Mouse (Mus musculus): ENCODE data around the gene Oca2. TPM values are rescaled to one million over a fixed set of nuclear protein-coding genes. Genes with fewer than 3 reads are reported as not detected.

Oca2 gene
- polyA plus RNA-seq, 1 experiment from 2014 or later = 0.14 TPM

DNA sequence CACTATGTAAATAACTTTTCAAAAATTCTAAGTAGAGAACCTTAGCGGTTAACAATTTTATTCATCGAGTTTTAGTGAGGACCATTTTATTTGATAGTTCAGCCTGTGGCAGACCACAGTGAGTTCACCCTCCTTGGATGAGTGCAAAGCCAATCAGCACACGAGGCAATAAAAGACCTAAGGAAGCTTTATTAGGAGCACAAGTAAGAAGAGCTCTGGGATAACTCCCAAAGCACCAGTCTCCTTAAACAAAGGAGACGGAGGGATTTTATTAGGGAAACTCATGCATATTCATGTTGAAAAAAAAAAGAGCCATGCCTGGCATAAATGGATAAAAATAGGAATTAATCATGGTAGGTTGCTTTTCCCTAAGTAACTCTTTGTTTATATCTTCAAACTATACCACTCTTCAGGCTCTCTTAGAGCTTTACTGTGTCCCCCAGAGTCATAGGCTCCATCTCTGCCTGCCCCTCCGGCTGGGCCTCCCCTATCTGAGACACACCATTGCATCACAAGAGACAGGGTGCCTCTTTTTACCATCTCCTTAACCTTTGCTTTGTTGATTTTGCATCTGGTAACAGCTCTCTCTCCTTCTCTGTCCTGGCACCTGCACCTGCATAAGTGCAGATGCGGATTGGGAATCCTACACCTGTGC is 178.7 kb downstream of the Oca2 start:
- no peak overlapping the region for H3K9ac ChIP-seq (replicated peaks)
- H3K36me3 ChIP-seq = no peaks in the 10 kb centered on the region
- H3K9me3 ChIP-seq = no peaks in the 10 kb centered on the region
- no peak overlapping the region for H3K27ac ChIP-seq (replicated peaks)
- H3K4me3 ChIP-seq = no peak overlapping the region
- H3K4me1 ChIP-seq = no peaks in the 10 kb centered on the region; the same call in 1 of the 2 replicates
- WGBS = 50% methylated on average over 6 of the region's 6 CpGs
- ATAC-seq (ENCODE audit: low FRiP score, low read depth) = peak; percentile 79
- no peaks in the 10 kb centered on the region for H3K27me3 ChIP-seq
- H3K4me2 ChIP-seq (replicated peaks) = no peak overlapping the region

DNA sequence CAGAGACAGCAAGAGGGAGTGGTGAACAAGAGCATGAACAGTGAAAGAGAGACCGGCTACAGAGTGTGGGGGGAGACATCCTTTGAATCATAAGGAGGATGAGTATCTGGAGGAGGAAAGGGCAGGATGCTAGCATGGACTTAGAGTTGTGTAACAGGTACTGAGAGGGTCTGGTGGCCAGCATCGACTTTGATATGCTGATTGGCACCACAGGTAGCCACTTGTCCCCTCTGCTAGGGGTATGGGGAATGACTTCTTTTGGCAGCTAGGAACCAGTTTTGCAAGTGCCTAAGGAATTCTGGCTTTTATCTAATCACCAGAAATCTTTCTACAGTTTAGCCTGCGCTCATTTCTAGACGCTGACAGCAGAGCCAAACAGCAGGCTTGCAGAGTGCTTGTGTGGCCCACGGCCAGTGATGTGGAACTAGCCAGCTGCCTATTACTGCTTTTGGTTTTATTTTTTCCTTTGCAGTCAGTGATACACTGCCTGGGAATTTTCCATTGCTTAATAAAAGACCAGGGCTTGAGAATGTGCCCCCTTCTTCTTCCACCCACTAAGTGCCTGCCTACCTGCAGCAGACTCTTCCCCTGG is 179.8 kb downstream of the Oca2 start:
- Histone ChIP-seq H3K4me2 (replicated peaks) (no peak overlapping the region), H3K27ac (replicated peaks) (no peak overlapping the region), H3K27me3 (no peaks in the 10 kb centered on the region), H3K36me3 (no peaks in the 10 kb centered on the region), H3K9ac (replicated peaks) (no peak overlapping the region), H3K9me3 (no peaks in the 10 kb centered on the region), H3K4me3 (no peak overlapping the region), H3K4me1 (no peaks in the 10 kb centered on the region; the same call in 1 of the 2 replicates)
- ATAC-seq (ENCODE audit: low FRiP score, low read depth) = no peak
- 36% methylated on average over 5 of the region's 5 CpGs for WGBS

GRCm38 (mm10) chr7:56421946-56422345 is 182.4 kb downstream of the Oca2 start:
- Histone ChIP-seq H3K4me3 (no peak overlapping the region), H3K36me3 (no peaks in the 10 kb centered on the region), H3K4me1 (no peaks in the 10 kb centered on the region; the same call in 1 of the 2 replicates), H3K9me3 (no peaks in the 10 kb centered on the region), H3K27ac (replicated peaks) (no peak overlapping the region), H3K4me2 (replicated peaks) (no peak overlapping the region), H3K27me3 (no peaks in the 10 kb centered on the region), H3K9ac (replicated peaks) (no peak overlapping the region)
- 88% methylated on average over 2 of the region's 2 CpGs for WGBS
- ATAC-seq (ENCODE audit: low FRiP score, low read depth) = no peak

- no peak overlapping the region for H3K9ac ChIP-seq (replicated peaks)
- H3K36me3 ChIP-seq = no peaks in the 10 kb centered on the region
- no peaks in the 10 kb centered on the region for H3K27me3 ChIP-seq
- 83% methylated on average over 2 of the region's 2 CpGs for WGBS
- no peak overlapping the region for H3K4me2 ChIP-seq (replicated peaks)
- H3K9me3 ChIP-seq = no peaks in the 10 kb centered on the region
- no peak overlapping the region for H3K27ac ChIP-seq (replicated peaks)
- no peaks in the 10 kb centered on the region; the same call in 1 of the 2 replicates for H3K4me1 ChIP-seq
- H3K4me3 ChIP-seq = no peak overlapping the region
- ATAC-seq (ENCODE audit: low FRiP score, low read depth) = no peak
Observed at GRCm38 (mm10) chr7:56423548-56423947, 184.0 kb downstream of the Oca2 start.

DNA sequence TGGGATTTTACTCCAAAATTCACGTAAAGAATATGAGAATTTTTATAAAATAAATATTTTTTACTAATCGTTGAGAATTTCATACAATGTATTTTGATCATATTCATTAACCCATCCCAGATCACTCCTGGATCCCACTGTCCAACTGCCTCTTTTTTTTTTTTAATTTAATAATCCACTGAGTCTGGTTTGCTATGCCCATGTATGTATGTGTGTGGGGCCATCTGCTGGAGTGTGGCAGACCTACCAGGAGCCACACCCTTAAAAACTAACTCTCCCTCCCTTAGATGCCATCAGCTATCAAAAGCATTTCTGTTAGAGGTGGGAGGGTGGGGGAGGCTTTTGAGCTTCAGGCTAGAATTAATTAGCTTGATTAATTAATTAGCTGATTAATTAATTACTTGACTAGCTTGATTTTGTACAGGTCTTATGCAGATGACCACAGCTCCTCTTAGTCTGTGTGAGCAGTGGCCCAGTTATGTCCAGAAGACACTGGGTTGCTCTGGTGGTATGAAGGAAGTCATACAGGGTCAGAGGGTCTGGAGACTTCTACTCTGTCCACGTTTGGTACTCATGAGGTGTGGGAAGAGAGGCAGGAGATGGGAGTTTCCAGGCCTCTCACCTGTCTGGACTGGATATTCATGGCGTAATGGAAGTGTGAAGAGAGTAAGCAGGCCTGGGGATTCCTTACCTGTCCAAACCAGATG is 221.4 kb downstream of the Oca2 start:
- H3K9ac ChIP-seq (replicated peaks) = no peak overlapping the region
- H3K4me1 ChIP-seq = no peaks in the 10 kb centered on the region
- no peak overlapping the region for H3K27ac ChIP-seq (replicated peaks)
- peak; percentile 19; the same call in 1 of the 2 replicates for ATAC-seq (ENCODE audit: low FRiP score, low read depth)
- H3K27me3 ChIP-seq = no peaks in the 10 kb centered on the region
- WGBS = 79% methylated on average over 4 of the region's 4 CpGs
- no peaks in the 10 kb centered on the region for H3K9me3 ChIP-seq
- H3K4me2 ChIP-seq (replicated peaks) = no peak overlapping the region
- no peaks in the 10 kb centered on the region for H3K36me3 ChIP-seq
- no peak overlapping the region for H3K4me3 ChIP-seq

DNA sequence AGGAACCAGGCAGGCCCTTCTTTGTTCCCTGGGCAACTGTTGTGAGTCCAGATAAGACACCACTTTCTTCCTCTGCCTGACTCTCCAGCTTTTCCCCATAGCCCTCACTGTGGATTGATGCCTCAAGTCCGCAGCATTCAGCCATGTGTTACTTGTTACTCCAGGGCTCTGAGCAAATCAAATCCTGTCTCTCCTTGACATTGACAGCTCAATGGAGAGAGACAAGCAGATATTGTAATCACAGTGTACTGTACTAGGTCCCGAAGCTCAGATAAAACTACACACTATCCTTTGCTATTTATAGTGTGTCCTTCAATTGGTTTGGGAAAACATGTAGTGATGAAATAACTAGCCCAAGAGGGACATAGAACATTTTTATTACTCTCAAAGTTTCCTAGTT is 258.7 kb downstream of the Oca2 start:
- 78% methylated on average over 2 of the region's 2 CpGs for WGBS
- H3K9ac ChIP-seq (replicated peaks) = no peak overlapping the region

DNA sequence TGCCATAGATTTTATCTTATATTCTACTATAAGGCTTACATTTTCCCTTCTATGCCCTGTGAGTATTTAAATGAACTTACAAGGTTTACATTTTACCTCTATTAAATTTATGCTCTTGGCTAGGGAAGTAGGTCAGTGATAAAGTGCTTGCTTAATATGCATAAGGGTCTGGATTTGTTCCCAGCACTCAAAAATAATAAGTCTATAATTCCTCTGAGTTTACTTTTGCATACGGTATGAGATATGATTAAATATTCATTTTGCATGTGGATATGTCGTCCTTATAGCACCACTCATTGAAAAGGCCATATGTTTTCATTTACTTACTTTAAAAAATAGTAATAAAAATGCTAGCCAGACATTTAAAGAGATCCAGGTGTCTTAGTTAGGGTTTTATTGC is 259.8 kb downstream of the Oca2 start:
- Histone ChIP-seq H3K27me3 (no peaks in the 10 kb centered on the region), H3K27ac (replicated peaks) (no peak overlapping the region), H3K36me3 (no peaks in the 10 kb centered on the region), H3K4me1 (no peaks in the 10 kb centered on the region), H3K4me3 (no peak overlapping the region), H3K4me2 (replicated peaks) (no peak overlapping the region), H3K9me3 (no peaks in the 10 kb centered on the region), H3K9ac (replicated peaks) (no peak overlapping the region)
- ATAC-seq (ENCODE audit: low FRiP score, low read depth) = no peak
- 82% methylated on average over 2 of the region's 2 CpGs for WGBS

More for the DNA sequence above, 258.7 kb downstream of the Oca2 start:
- Histone ChIP-seq H3K9me3 (no peaks in the 10 kb centered on the region), H3K4me1 (no peaks in the 10 kb centered on the region), H3K4me2 (replicated peaks) (no peak overlapping the region), H3K36me3 (no peaks in the 10 kb centered on the region), H3K27me3 (no peaks in the 10 kb centered on the region), H3K27ac (replicated peaks) (no peak overlapping the region), H3K4me3 (no peak overlapping the region)
- no peak for ATAC-seq (ENCODE audit: low FRiP score, low read depth)

GRCm38 (mm10) chr7:56499767-56500166 is 260.2 kb downstream of the Oca2 start:
- no peak for ATAC-seq (ENCODE audit: low FRiP score, low read depth)
- 64% methylated on average over 1 of the region's 1 CpGs for WGBS

GRCm38 (mm10) chr7:56500438-56500837 is 260.9 kb downstream of the Oca2 start:
- no peaks in the 10 kb centered on the region for H3K36me3 ChIP-seq
- no peak overlapping the region for H3K4me3 ChIP-seq
- no peaks in the 10 kb centered on the region for H3K27me3 ChIP-seq
- no peak for ATAC-seq (ENCODE audit: low FRiP score, low read depth)
- H3K9ac ChIP-seq (replicated peaks) = no peak overlapping the region
- H3K4me1 ChIP-seq = no peaks in the 10 kb centered on the region
- 94% methylated on average over 1 of the region's 1 CpGs for WGBS
- no peaks in the 10 kb centered on the region for H3K9me3 ChIP-seq
- H3K4me2 ChIP-seq (replicated peaks) = no peak overlapping the region
- no peak overlapping the region for H3K27ac ChIP-seq (replicated peaks)

More at GRCm38 (mm10) chr7:56499767-56500166, 260.2 kb downstream of the Oca2 start:
- Histone ChIP-seq H3K4me1 (no peaks in the 10 kb centered on the region), H3K9ac (replicated peaks) (no peak overlapping the region), H3K9me3 (no peaks in the 10 kb centered on the region), H3K4me2 (replicated peaks) (no peak overlapping the region), H3K36me3 (no peaks in the 10 kb centered on the region), H3K27ac (replicated peaks) (no peak overlapping the region), H3K27me3 (no peaks in the 10 kb centered on the region), H3K4me3 (no peak overlapping the region)

DNA sequence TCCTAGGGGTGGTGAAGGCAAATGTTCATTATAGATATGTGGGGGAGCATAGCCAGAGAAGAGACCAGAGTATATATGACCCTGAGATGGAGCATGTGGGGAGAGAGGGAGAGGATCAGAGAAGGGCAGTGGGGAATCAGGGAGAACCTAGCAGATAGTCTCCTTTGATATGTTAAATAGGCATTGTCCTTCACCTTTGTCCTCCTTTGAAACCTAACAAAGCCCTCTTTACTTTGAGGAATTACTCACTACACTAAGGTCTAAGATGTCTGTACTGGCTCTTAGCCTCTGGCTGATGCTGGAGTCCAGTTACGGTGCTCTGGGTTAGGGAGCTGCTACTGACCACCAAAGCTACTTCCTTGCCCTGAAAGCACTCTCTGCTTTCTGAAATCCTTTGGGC is 279.0 kb downstream of the Oca2 start:
- Histone ChIP-seq H3K36me3 (no peaks in the 10 kb centered on the region), H3K4me2 (replicated peaks) (no peak overlapping the region), H3K27me3 (no peaks in the 10 kb centered on the region), H3K27ac (replicated peaks) (no peak overlapping the region), H3K9me3 (no peaks in the 10 kb centered on the region), H3K4me1 (peaks cover 3% of the 10 kb centered on the region; the same call in 1 of the 2 replicates), H3K9ac (replicated peaks) (no peak overlapping the region), H3K4me3 (no peak overlapping the region)
- 3% methylated on average over 1 of the region's 1 CpGs for WGBS
- no peak for ATAC-seq (ENCODE audit: low FRiP score, low read depth)

DNA sequence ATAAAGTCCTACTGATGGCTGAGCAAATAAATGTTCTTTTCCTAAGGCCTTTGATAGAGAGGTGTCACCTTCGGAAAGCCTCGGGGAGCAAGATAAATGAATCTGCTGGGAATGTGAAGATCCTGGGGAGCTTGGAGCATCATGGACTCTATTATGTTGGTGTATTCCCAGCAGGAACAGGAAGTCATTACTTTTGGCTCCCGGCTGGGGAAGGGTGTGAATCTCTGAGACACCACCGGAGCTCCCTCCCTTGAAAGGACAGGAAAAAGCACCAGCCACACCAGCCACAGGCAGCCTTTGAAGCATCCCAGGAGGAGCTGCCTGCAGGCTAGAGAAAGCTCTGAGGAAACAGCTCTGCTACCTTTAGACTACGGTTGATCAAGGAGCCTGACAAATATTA is 280.2 kb downstream of the Oca2 start:
- Histone ChIP-seq H3K4me1 (peaks cover 3% of the 10 kb centered on the region; the same call in 1 of the 2 replicates), H3K36me3 (no peaks in the 10 kb centered on the region), H3K4me3 (no peak overlapping the region), H3K9me3 (no peaks in the 10 kb centered on the region), H3K27me3 (no peaks in the 10 kb centered on the region), H3K4me2 (replicated peaks) (no peak overlapping the region), H3K9ac (replicated peaks) (no peak overlapping the region), H3K27ac (replicated peaks) (no peak overlapping the region)
- 19% methylated on average over 5 of the region's 5 CpGs for WGBS
- no peak for ATAC-seq (ENCODE audit: low FRiP score, low read depth)

GRCm38 (mm10) chr7:56534856-56535255 is 295.3 kb downstream of the Oca2 start:
- no peak overlapping the region for H3K9ac ChIP-seq (replicated peaks)
- H3K27ac ChIP-seq (replicated peaks) = no peak overlapping the region
- ATAC-seq (ENCODE audit: low FRiP score, low read depth) = no peak
- no peak overlapping the region for H3K4me3 ChIP-seq
- no peaks in the 10 kb centered on the region for H3K36me3 ChIP-seq
- 82% methylated on average over 2 of the region's 2 CpGs for WGBS
- H3K4me2 ChIP-seq (replicated peaks) = no peak overlapping the region
- H3K4me1 ChIP-seq = no peaks in the 10 kb centered on the region
- no peaks in the 10 kb centered on the region for H3K9me3 ChIP-seq
- H3K27me3 ChIP-seq = no peaks in the 10 kb centered on the region
